Mouse (Mus musculus) adrenal gland, postnatal 4 days (tissue): Measurements from ENCODE around the gene Fmod. TPM values are rescaled to one million over a fixed set of nuclear protein-coding genes. Genes with fewer than 3 reads are reported as not detected.

Source experiments
- DNase-seq, 2 experiments: peaks; one replicate each; pipeline ENCODE4 v3.0.0; 2021 to 2022; ENCODE audit warnings: low spot score in 2 of 2, mixed read lengths in 2 of 2
- total RNA-seq, 2 experiments: library from RNA; stranded (reverse); gene quantifications; 2 replicates each; pipeline ENCODE4 v1.2.3; 2021

Fmod gene
- total RNA-seq, 2 experiments from 2014 or later = 18.5 to 28.1 TPM

DNA sequence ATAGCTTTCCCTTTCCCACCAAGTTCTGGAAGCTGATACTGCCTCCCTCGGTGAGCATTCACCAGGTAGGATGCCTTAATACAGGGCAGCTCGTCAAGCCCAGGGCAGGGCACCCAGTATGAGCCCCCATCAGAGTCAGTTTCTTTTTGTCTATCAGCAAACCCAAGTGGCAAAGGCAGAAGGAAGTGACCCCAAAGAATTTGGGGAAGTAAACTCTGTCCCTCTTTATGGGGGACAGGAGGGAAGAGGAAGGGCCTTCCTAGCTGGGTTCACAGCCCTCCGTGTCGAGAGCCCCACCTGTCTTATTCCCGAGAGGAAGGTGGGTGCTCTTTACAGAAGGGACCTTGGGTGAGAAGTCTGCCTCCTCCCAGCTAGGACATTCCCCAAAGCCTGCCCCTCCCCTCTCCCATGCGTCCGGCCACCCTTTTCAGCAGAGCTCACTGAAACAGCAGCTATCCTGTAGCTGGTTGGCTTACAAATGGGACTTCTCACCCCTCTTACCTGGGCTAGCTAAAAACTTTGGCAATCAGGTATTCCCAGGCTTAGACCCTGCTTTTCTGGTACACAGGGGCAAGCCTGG lies 58.1 kb downstream of the Fmod start:
- no peak for DNase-seq

DNA sequence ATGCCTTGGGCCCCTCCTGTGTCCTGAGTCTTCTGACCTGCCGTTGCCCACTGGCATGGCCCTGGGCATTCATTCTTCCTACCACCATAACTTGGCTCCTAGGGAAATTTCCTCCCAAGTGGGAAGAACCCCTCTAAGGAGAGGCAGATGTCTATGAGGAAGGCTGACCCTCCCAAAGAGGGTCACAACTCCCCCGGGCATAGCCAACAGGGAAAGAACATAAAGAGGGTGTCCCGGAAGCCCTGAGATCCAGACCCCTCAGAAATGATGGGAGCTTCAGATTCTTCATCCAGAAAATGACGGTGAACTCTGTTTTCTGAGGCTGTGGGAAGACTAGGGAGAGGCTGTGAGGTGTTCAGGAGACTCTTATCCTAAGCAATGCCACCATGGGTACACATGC lies 58.7 kb downstream of the Fmod start:
- no peak for DNase-seq

DNA sequence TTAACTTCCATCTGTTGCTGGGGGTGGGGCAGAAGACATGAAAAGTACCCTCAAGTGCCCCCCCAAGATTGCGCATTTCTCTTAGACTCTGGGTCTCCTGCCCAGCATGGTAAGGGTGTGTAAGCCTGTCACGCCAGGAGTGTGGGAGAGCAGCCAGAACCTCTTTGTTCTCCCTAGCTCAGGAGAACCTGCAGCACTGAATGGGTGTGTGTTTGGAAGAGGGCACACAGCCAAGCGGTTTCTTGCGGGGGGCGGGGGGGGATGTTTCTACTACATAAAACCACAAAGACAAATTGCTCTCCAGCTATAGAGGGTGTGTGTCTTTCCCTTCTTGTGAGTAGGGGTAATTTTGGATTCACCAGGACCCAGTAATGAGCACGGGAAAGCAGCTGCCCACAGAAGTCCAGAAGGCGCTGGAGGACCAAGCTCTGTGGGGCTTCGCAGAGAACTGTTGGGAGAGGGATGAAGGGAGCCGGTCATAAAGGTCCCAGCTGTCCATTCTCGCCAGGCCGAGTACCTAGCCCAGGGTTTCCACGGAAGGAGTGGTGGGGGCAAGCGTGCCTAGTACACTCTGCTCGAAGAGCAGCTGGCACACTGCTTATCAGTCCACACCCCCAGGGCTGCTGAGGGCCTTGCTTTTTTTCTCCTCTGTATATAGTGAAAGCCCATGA lies 59.3 kb downstream of the Fmod start:
- no peak for DNase-seq

DNA sequence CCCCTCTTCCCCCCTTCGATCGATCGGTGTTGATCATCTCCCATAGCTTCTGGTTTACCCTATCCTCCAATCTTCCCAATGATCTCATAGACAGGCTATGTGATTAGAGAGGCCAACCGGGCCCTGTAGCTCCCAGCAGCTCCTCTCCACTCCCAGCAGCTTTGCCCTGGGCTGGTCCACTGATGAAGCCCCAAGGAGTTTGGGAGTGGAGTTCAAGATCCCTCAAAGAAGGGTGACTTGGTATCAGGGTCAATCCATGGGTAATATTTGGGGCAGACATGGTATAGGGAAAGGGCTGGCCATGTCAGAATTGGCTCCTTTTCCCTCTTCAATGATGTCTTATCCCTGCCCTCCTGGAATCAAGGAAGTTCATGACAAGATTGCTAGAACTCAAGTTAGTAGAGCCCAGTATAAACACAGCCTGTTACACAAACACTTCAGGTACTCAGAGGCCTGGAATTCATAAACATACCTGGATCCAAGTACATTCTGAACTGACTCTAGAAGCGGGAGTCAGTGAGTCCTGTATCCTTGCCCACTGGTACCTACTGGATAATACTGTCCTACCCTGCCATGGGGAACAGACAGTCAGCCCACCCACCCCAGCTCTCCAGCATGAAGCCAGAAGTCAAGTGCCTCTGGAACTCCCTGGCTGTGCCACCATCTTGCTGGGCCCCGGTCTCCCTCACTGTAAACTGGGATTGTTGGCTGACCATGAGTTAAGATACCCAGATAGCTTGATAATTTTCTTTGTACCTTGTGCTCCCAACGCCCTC lies 60.2 kb downstream of the Fmod start:
- DNase-seq = no peak

Other genes starting within 250 kb of the Fmod start
- 10 to 100 TPM; 49.9 to 55.6 TPM for gene Atp2b4, start 236.2 kb upstream of the Fmod start, total RNA-seq
- 1 to 10 TPM; 2.1 to 3.3 TPM for gene Optc, start 129.3 kb upstream of the Fmod start, total RNA-seq
- gene Prelp, start 115.8 kb upstream of the Fmod start, total RNA-seq = 10 to 100 TPM; 16.3 to 20.1 TPM
- 10 to 100 TPM; 25.6 to 27.8 TPM for gene Btg2, start 41.9 kb downstream of the Fmod start, total RNA-seq
- not detected for gene Chit1, start 74.0 kb downstream of the Fmod start, total RNA-seq
- gene Chil1, start 144.9 kb downstream of the Fmod start, total RNA-seq = 1 to 10 TPM in 1 of 2 experiments, under 1 TPM in 1; 0.81 to 3.4 TPM
- gene Mybph, start 156.2 kb downstream of the Fmod start, total RNA-seq = under 1 TPM; 0.34 to 0.84 TPM
- gene Adora1, start 198.2 kb downstream of the Fmod start, total RNA-seq = 100 to 1,000 TPM in 1 of 2 experiments, 10 to 100 TPM in 1; 88.6 to 106 TPM